Mouse (Mus musculus): ENCODE data around the gene Dop1b.
"Not testable (repeated sequence)": the region's sequence is repeated elsewhere in the genome, so short reads cannot be mapped to it uniquely, and the experiment has no call there.

Dop1b gene

GRCm38 (mm10) chr16:93711411-93712188 is at the start of gene Dop1b:
Dop1b (plus strand) TSS chr16:93711904.
- peak; percentile 99 for DNase-seq

- DNase-seq: no peak
These were observed 43.7 kb upstream of the Dop1b start for GRCm38 (mm10) chr16:93667976-93668375.

- no peak for DNase-seq
These were observed 42.2 kb upstream of the Dop1b start for GRCm38 (mm10) chr16:93669521-93669920.

GRCm38 (mm10) chr16:93670466-93670865 is 41.2 kb upstream of the Dop1b start:
- not testable (repeated sequence) for DNase-seq

- DNase-seq: no peak
These were observed 40.6 kb upstream of the Dop1b start for GRCm38 (mm10) chr16:93671064-93671463.

- DNase-seq: no peak
These were observed 35.3 kb upstream of the Dop1b start for GRCm38 (mm10) chr16:93676376-93676775.

- no peak for DNase-seq
These were observed 33.5 kb upstream of the Dop1b start for GRCm38 (mm10) chr16:93678206-93678605.

GRCm38 (mm10) chr16:93679165-93679564 is 32.5 kb upstream of the Dop1b start:
- no peak for DNase-seq

- no peak for DNase-seq
These were observed 29.5 kb upstream of the Dop1b start for GRCm38 (mm10) chr16:93682156-93682688.

GRCm38 (mm10) chr16:93682689-93683507 is 28.8 kb upstream of the Dop1b start, which contains the start of gene Cbr3:
Cbr3 (plus strand) TSS chr16:93683215.
- DNase-seq: peak; percentile 53

- no peak for DNase-seq
These were observed 28.0 kb upstream of the Dop1b start for GRCm38 (mm10) chr16:93683508-93684236.

- DNase-seq: no peak
These were observed 27.3 kb upstream of the Dop1b start for GRCm38 (mm10) chr16:93684441-93684840.

GRCm38 (mm10) chr16:93685783-93686182 is 25.9 kb upstream of the Dop1b start:
- not testable (repeated sequence) for DNase-seq

GRCm38 (mm10) chr16:93686421-93686820 is 25.3 kb upstream of the Dop1b start:
- DNase-seq: no peak

GRCm38 (mm10) chr16:93686945-93687344 is 24.8 kb upstream of the Dop1b start:
- no peak for DNase-seq

- no peak for DNase-seq
These were observed 20.4 kb upstream of the Dop1b start for GRCm38 (mm10) chr16:93691206-93691841.

GRCm38 (mm10) chr16:93692744-93693143 is 19.0 kb upstream of the Dop1b start:
- no peak for DNase-seq

GRCm38 (mm10) chr16:93707116-93707515 is 4.6 kb upstream of the Dop1b start:
- no peak for DNase-seq

- DNase-seq: peak; percentile 7
These were observed 2.5 kb upstream of the Dop1b start for GRCm38 (mm10) chr16:93709217-93709616.

GRCm38 (mm10) chr16:93710924-93711323 is 780 bp upstream of the Dop1b start:
- DNase-seq: peak; percentile 79

- peak; percentile 22 for DNase-seq
These were observed 633 bp downstream of the Dop1b start for GRCm38 (mm10) chr16:93712189-93712885.

GRCm38 (mm10) chr16:93712966-93713365 is 1.3 kb downstream of the Dop1b start:
- peak; percentile 50 for DNase-seq

Data from cerebellum, adult 11 months (tissue).